Mouse (Mus musculus) CH12.LX (cell line): ENCODE measurements around the gene Npepps.

ENCODE experiments used
- CHD1 ChIP-seq: IDR thresholded peaks from 2 replicates; pipeline ENCODE4 v1.6.1; 2012; ENCODE audit warnings: low read depth, low read length, improper control_type of control experiment, inconsistent platforms
- CTCF ChIP-seq, 2 experiments: IDR thresholded peaks in 1 of 2; conservative IDR thresholded peaks in 1 of 2; 2 replicates each; pipeline ENCODE4 v1.5.1; 2011 to 2012; ENCODE audit warnings: low read depth in 2 of 2, low read length in 2 of 2, improper control_type of control experiment in 1 of 2, inconsistent platforms in 1 of 2, mild to moderate bottlenecking in 1 of 2, moderate library complexity in 1 of 2
- EP300 ChIP-seq: IDR thresholded peaks from 2 replicates; pipeline ENCODE4 v1.6.1; 2011; ENCODE audit warnings: low read length, improper control_type of control experiment
- HCFC1 ChIP-seq: IDR thresholded peaks from 2 replicates; pipeline ENCODE4 v1.6.1; 2012; ENCODE audit warnings: low read depth, mild to moderate bottlenecking, inconsistent platforms, low read length, improper control_type of control experiment
- JUN ChIP-seq: IDR thresholded peaks from 2 replicates; pipeline ENCODE4 v1.6.1; 2011; ENCODE audit warnings: low read depth, mild to moderate bottlenecking, low read length, improper control_type of control experiment, moderate library complexity; ENCODE audit not compliant: insufficient read depth
- JUND ChIP-seq: conservative IDR thresholded peaks from 2 replicates; pipeline ENCODE4 v1.6.1; 2011; ENCODE audit warnings: low read depth, low read length, improper control_type of control experiment
- MAFK ChIP-seq: IDR thresholded peaks from 2 replicates; pipeline ENCODE4 v1.6.1; 2011; ENCODE audit warnings: low read length, improper control_type of control experiment; ENCODE audit not compliant: insufficient replicate concordance
- MAX ChIP-seq: IDR thresholded peaks from 2 replicates; pipeline ENCODE4 v1.6.1; 2011; ENCODE audit warnings: low read length, improper control_type of control experiment
- MAZ ChIP-seq: IDR thresholded peaks from 2 replicates; pipeline ENCODE4 v1.6.1; 2012; ENCODE audit warnings: low read depth, mild to moderate bottlenecking, inconsistent platforms, low read length, improper control_type of control experiment, moderate library complexity
- POLR2A ChIP-seq: IDR thresholded peaks from 2 replicates; pipeline ENCODE4 v1.6.1; 2011; ENCODE audit warnings: low read depth, mild to moderate bottlenecking, improper control_type of control experiment, low read length
- USF2 ChIP-seq: conservative IDR thresholded peaks from 2 replicates; pipeline ENCODE4 v1.6.1; 2011; ENCODE audit warnings: low read depth, low read length, improper control_type of control experiment
- ZNF384 ChIP-seq: IDR thresholded peaks from 2 replicates; pipeline ENCODE4 v1.6.1; 2012; ENCODE audit warnings: low read depth, low read length, improper control_type of control experiment, inconsistent platforms

DNA sequence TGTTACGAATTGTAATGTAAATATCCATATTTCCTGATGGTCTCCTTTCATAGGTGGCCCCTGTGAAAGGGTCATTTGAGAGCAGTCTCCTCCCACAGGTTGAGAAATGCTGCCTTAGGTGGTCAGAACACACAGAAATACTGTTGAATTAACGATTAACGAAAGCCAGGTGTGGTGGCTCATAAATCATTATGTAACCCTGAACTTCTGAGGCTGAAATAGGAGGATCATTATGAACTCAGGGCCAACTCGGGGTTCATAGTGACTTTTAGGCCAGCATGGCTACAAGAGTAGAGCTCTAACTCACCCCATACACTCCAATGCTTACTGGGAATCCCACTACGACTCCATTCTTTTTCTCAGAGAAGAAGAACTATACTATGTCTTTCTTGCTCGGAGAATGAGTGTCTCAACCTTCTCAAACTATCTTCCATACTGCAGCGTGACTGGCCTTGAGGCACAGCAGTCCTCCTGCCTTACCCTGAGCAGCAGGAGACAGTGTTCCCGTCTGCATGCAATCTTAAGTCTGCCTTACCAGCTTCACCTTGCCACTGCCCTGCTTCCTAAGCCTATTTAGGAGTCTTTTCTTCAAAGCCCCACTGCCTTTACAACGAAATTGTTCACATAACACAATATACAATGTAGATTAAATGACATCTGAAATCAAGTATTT, 69.6 kb downstream of the Npepps start:
- TF ChIP-seq MAFK, result no peak
- TF ChIP-seq POLR2A, result no peak
- no peak for TF ChIP-seq MAZ
- no peak for TF ChIP-seq JUND
- no peak for TF ChIP-seq HCFC1
- TF ChIP-seq JUN, result no peak
- no peak for TF ChIP-seq CTCF (conservative IDR thresholded peaks at IDR 0.05 in 1 of 2, IDR thresholded peaks at IDR 0.05 in 1 of 2; ENCODE audit: low read depth in 2 of 2, low read length in 2 of 2)
- TF ChIP-seq EP300, result no peak
- TF ChIP-seq USF2, result no peak
- TF ChIP-seq CHD1, result no peak
- no peak for TF ChIP-seq ZNF384
- TF ChIP-seq MAX, result no peak
